Comparison of ENCODE assay signal across 26 mouse cellular contexts in the genomic region with DNA sequence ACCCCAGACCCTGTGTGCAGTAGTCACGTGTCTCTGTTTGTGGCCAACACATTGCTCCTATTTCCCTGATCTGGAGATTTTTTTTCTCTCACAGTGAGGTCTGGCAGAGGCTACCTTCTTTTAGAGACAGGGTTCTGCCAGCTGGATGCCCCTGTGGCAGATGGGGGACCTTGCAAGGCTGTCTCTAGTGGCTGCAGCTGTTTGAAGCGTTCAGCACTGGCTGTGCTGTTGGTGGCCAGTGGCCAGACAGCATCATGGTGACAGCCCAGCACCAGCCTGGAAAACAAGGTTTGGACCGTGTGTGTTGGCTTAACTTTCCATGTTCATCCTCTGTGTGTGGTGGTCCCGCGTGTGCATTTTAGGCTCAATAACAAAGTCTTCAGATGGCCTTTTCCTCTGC.
DNase-seq lines count a peak whose midpoint lies in the region; ATAC-seq and TF ChIP-seq lines count a peak whose summit lies in the region.
"Had no signal": no experiment of that assay in that cellular context is flagged by ENCODE, and none has a peak within 500 bp of the region (broad histone marks: within the 10 kb centered on the region; RNA-seq: fewer than 3 reads in every experiment).

No protein-coding gene starts in this region.

- TF ChIP-seq CTCF in forebrain, postnatal 0 days (IDR thresholded peaks at IDR 0.05; ENCODE audit: low read depth) = no peak

- H3K36me3 ChIP-seq in forebrain, postnatal 0 days (ENCODE audit: insufficient read depth) = no peaks in the 10 kb centered on the region
- H3K36me3 ChIP-seq in forebrain, embryonic 15.5 days = no peaks in the 10 kb centered on the region
- H3K36me3 ChIP-seq in hindbrain, embryonic 15.5 days = no peaks in the 10 kb centered on the region
- no peaks in the 10 kb centered on the region for H3K36me3 ChIP-seq in hindbrain, embryonic 12.5 days
- H3K36me3 ChIP-seq in midbrain, embryonic 15.5 days (replicated peaks) = no peaks in the 10 kb centered on the region
- no peaks in the 10 kb centered on the region for H3K36me3 ChIP-seq in midbrain, embryonic 16.5 days (ENCODE audit: control insufficient read depth, insufficient read depth, low read length)
- H3K36me3 ChIP-seq: heart, embryonic 15.5 days; intestine, embryonic 15.5 days; limb, embryonic 13.5 days; liver, embryonic 12.5 days; midbrain, embryonic 12.5 days; stomach, embryonic 15.5 days had no signal

- H3K4me1 ChIP-seq in forebrain, postnatal 0 days (ENCODE audit: insufficient read depth) = no peaks in the 10 kb centered on the region
- peaks cover 4% of the 10 kb centered on the region; the same call in 1 of the 2 replicates for H3K4me1 ChIP-seq in forebrain, embryonic 15.5 days
- H3K4me1 ChIP-seq in hindbrain, embryonic 15.5 days (replicated peaks) = peaks cover 4% of the 10 kb centered on the region; the same call in 1 of the 2 replicates
- 0 out of 2 replicates have a peak, but pooled peaks cover 3% of the 10 kb centered on the region for H3K4me1 ChIP-seq in hindbrain, embryonic 12.5 days
- H3K4me1 ChIP-seq in midbrain, embryonic 15.5 days = no peaks in the 10 kb centered on the region
- H3K4me1 ChIP-seq in midbrain, embryonic 16.5 days (ENCODE audit: control insufficient read depth, insufficient read depth, low read length) = 0 out of 2 replicates have a peak, but pooled peaks cover 3% of the 10 kb centered on the region
- H3K4me1 ChIP-seq: heart, embryonic 15.5 days; intestine, embryonic 15.5 days; limb, embryonic 13.5 days; liver, embryonic 12.5 days; stomach, embryonic 15.5 days had no signal

- H3K27me3 ChIP-seq in forebrain, postnatal 0 days (ENCODE audit: insufficient read depth, low read length) = no peaks in the 10 kb centered on the region
- H3K27me3 ChIP-seq in forebrain, embryonic 15.5 days = no peaks in the 10 kb centered on the region
- no peaks in the 10 kb centered on the region for H3K27me3 ChIP-seq in hindbrain, embryonic 15.5 days
- H3K27me3 ChIP-seq in hindbrain, embryonic 12.5 days = no peaks in the 10 kb centered on the region
- no peaks in the 10 kb centered on the region for H3K27me3 ChIP-seq in midbrain, embryonic 15.5 days (replicated peaks)
- no peaks in the 10 kb centered on the region for H3K27me3 ChIP-seq in midbrain, embryonic 16.5 days (ENCODE audit: control insufficient read depth, insufficient read depth, low read depth, low read length)
- H3K27me3 ChIP-seq: heart, embryonic 15.5 days; intestine, embryonic 15.5 days; limb, embryonic 13.5 days; liver, embryonic 12.5 days; midbrain, embryonic 12.5 days; stomach, embryonic 15.5 days had no signal

- H3K9ac ChIP-seq in forebrain, postnatal 0 days = no peak overlapping the region
- no peak overlapping the region for H3K9ac ChIP-seq in forebrain, embryonic 15.5 days (replicated peaks)
- H3K9ac ChIP-seq in hindbrain, embryonic 15.5 days = no peak overlapping the region
- no peak overlapping the region for H3K9ac ChIP-seq in hindbrain, embryonic 12.5 days
- H3K9ac ChIP-seq in midbrain, embryonic 15.5 days = no peak overlapping the region
- no peak overlapping the region for H3K9ac ChIP-seq in midbrain, embryonic 16.5 days (ENCODE audit: low read depth, low read length)
- H3K9ac ChIP-seq: heart, embryonic 15.5 days; intestine, embryonic 15.5 days; limb, embryonic 13.5 days; liver, embryonic 12.5 days; midbrain, embryonic 12.5 days; stomach, embryonic 15.5 days had no signal

- H3K9me3 ChIP-seq in forebrain, postnatal 0 days (ENCODE audit: low read length) = no peaks in the 10 kb centered on the region
- H3K9me3 ChIP-seq in forebrain, embryonic 15.5 days = no peaks in the 10 kb centered on the region
- H3K9me3 ChIP-seq in hindbrain, embryonic 15.5 days = no peaks in the 10 kb centered on the region
- no peaks in the 10 kb centered on the region for H3K9me3 ChIP-seq in hindbrain, embryonic 12.5 days (replicated peaks)
- no peaks in the 10 kb centered on the region for H3K9me3 ChIP-seq in midbrain, embryonic 15.5 days
- no peaks in the 10 kb centered on the region for H3K9me3 ChIP-seq in midbrain, embryonic 16.5 days (replicated peaks; ENCODE audit: control insufficient read depth, low read length, poor library complexity, severe bottlenecking)
- H3K9me3 ChIP-seq: heart, embryonic 15.5 days; intestine, embryonic 15.5 days; limb, embryonic 13.5 days; liver, embryonic 12.5 days; midbrain, embryonic 12.5 days; stomach, embryonic 15.5 days had no signal

- no peak overlapping the region for H3K27ac ChIP-seq in forebrain, postnatal 0 days (ENCODE audit: low read depth, low read length)
- H3K27ac ChIP-seq in forebrain, embryonic 15.5 days (replicated peaks) = no peak overlapping the region
- H3K27ac ChIP-seq in hindbrain, embryonic 15.5 days (replicated peaks) = no peak overlapping the region
- H3K27ac ChIP-seq in hindbrain, embryonic 12.5 days = no peak overlapping the region
- H3K27ac ChIP-seq in midbrain, embryonic 15.5 days = no peak overlapping the region
- no peak overlapping the region for H3K27ac ChIP-seq in midbrain, embryonic 16.5 days (ENCODE audit: low read length)
- H3K27ac ChIP-seq: heart, embryonic 15.5 days; intestine, embryonic 15.5 days; limb, embryonic 13.5 days; liver, embryonic 12.5 days; midbrain, embryonic 12.5 days; stomach, embryonic 15.5 days had no signal

- ATAC-seq in forebrain, postnatal 0 days = peak; percentile 86
- ATAC-seq in forebrain, embryonic 15.5 days (replicated peaks) = no peak
- peak; percentile 49; the same call in 1 of the 2 replicates for ATAC-seq in hindbrain, embryonic 15.5 days (ENCODE audit: low FRiP score, low read depth)
- ATAC-seq in hindbrain, embryonic 12.5 days (ENCODE audit: low FRiP score) = no peak
- ATAC-seq in midbrain, embryonic 15.5 days (replicated peaks) = peak; percentile 50
- ATAC-seq in midbrain, embryonic 16.5 days = no peak
- ATAC-seq: CD4-positive, CD25-positive, alpha-beta regulatory T cell, adult 4 months; intestine, embryonic 15.5 days; liver, embryonic 12.5 days had no signal

- no peak for DNase-seq in forebrain, postnatal 0 days
- DNase-seq in gastrocnemius, postnatal 25 days = peak; percentile 23
- DNase-seq in spleen, postnatal 36 days (ENCODE audit: low spot score in 2 of 2) = no peak
- DNase-seq: adrenal gland, postnatal 14 days; cerebellum, adult 8-10 months; heart, postnatal 36 days; kidney, adult 8-10 months; kidney, postnatal 10 days; layer of hippocampus, postnatal 36 days; lung, adult 18-20 months; lung, postnatal 10 days; right cerebral cortex, postnatal 25 days; thymus, postnatal 25 days had no signal

- 58% methylated on average over 5 of the region's 5 CpGs for WGBS in forebrain, postnatal 0 days
- whole genome bisulfite sequencing in forebrain, embryonic 15.5 days = 62% methylated on average over 5 of the region's 5 CpGs
- WGBS in hindbrain, embryonic 15.5 days = 68% methylated on average over 5 of the region's 5 CpGs
- WGBS in hindbrain, embryonic 12.5 days = 80% methylated on average over 5 of the region's 5 CpGs
- WGBS in midbrain, embryonic 15.5 days = 73% methylated on average over 5 of the region's 5 CpGs
- WGBS in midbrain, embryonic 16.5 days = 64% methylated on average over 5 of the region's 5 CpGs

- H3K4me2 ChIP-seq in forebrain, postnatal 0 days (ENCODE audit: low read depth) = no peak overlapping the region
- H3K4me2 ChIP-seq in forebrain, embryonic 15.5 days (replicated peaks) = no peak overlapping the region
- H3K4me2 ChIP-seq in hindbrain, embryonic 15.5 days = no peak overlapping the region
- H3K4me2 ChIP-seq in hindbrain, embryonic 12.5 days (replicated peaks) = no peak overlapping the region
- H3K4me2 ChIP-seq in midbrain, embryonic 15.5 days = no peak overlapping the region
- no peak overlapping the region for H3K4me2 ChIP-seq in midbrain, embryonic 16.5 days (ENCODE audit: low read length)
- H3K4me2 ChIP-seq: heart, embryonic 15.5 days; intestine, embryonic 15.5 days; limb, embryonic 13.5 days; liver, embryonic 12.5 days; midbrain, embryonic 12.5 days; stomach, embryonic 15.5 days had no signal

- H3K4me3 ChIP-seq in forebrain, postnatal 0 days (ENCODE audit: low read depth, low read length) = no peak overlapping the region
- no peak overlapping the region for H3K4me3 ChIP-seq in forebrain, embryonic 15.5 days
- no peak overlapping the region for H3K4me3 ChIP-seq in hindbrain, embryonic 15.5 days
- no peak overlapping the region for H3K4me3 ChIP-seq in hindbrain, embryonic 12.5 days
- no peak overlapping the region for H3K4me3 ChIP-seq in midbrain, embryonic 15.5 days
- H3K4me3 ChIP-seq in midbrain, embryonic 16.5 days (ENCODE audit: low read depth, low read length) = no peak overlapping the region
- H3K4me3 ChIP-seq: heart, embryonic 15.5 days; intestine, embryonic 15.5 days; limb, embryonic 13.5 days; liver, embryonic 12.5 days; midbrain, embryonic 12.5 days; myocyte; stomach, embryonic 15.5 days had no signal

Comparison
In these comparisons a context has a peak if more than half of its experiments do, and no peak if none do; other contexts are left out.
1. ATAC-seq: peak in forebrain, postnatal 0 days (single experiment), hindbrain, embryonic 15.5 days (single experiment) and midbrain, embryonic 15.5 days (single experiment); none in forebrain, embryonic 15.5 days (single experiment), hindbrain, embryonic 12.5 days (single experiment) and midbrain, embryonic 16.5 days (single experiment).